Mouse (Mus musculus): Measurements from ENCODE around the gene Shisa6.
A peak's percentile ranks its signal among the peaks of the same experiment; 100 is the strongest.
"Not testable (repeated sequence)": the region's sequence is repeated elsewhere in the genome, so short reads cannot be mapped to it uniquely, and the experiment has no call there.

Gene Shisa6

DNA sequence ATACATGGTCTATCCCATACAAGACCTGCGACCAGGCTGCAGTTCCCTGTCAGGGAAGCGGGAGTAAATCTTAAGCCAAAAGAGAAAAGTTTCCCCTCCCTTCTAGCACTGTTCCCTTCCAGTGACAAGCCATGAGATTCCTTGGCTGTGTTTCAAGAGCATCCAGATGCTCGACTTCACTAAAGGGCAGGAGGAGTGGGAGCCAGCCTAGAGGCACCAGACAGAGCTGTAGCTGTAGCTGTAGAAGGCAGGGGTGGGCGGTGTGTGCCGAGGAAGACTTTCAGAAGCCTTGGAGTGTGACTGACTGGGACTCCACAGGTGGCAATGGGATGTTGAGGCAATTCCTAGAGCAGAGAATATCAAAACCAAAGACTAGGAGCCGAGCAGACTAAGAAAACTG lies 43.3 kb downstream of the Shisa6 start:
- no peak for DNase-seq (ENCODE audit: low spot score)

DNA sequence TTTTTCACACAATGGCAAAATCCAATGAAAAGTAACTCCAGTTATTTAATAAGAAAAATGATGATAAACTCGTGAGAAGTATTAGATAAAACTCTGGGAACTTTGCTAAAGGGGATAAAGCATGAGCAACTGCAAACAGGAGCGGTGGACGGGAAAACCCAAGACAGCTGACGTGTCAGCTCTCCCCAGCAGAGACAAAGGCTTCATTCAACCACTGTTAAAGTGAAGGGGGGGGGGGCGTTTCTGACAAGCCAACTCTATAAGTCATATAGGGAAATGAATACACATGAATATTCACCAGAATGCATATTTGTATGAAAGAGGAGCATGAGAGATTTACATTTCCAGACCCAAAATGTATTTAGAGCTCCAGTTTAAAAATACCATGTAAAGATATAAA lies 83.1 kb downstream of the Shisa6 start:
- no peak for DNase-seq (ENCODE audit: low spot score)

DNA sequence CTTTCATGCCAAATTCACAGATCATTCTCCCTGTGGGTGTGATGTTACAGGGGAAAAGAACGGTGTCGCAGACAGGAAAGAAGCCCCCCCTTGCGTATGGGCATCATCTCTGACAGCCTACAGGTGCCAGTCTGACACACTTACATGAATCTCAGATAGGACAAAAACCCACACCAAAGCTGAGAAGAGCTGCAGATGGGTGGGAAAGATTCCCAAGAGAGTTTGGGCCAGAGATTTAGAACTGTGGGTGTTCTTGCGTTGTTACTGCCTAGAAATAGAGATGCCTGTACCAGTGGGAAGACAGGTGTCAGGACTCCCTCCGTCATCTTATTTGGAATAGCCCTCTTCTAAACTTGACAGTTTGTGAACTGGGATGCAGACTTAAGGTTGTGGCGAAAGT lies 99.6 kb downstream of the Shisa6 start:
- no peak for DNase-seq (ENCODE audit: low spot score)

DNA sequence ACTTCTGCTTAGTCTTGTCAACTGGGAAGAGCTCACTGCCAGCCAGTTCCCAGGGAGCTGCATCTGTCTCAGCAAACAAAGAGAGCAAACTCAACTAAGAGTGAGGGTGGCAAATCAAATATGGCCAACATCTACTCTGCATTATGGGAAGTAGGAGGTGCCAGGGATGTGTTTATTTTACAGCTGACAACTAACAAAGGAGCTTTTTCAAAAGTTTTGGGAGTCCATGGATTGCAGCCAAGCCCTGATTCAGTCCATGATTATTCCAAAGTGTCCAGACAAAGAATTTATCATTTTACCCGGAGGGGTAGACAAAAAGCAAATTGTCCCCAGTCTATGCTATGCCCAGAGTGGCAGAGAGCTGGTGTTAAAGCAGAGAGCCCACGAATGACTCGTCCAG lies 107.5 kb downstream of the Shisa6 start:
- DNase-seq (ENCODE audit: low spot score), result no peak

DNA sequence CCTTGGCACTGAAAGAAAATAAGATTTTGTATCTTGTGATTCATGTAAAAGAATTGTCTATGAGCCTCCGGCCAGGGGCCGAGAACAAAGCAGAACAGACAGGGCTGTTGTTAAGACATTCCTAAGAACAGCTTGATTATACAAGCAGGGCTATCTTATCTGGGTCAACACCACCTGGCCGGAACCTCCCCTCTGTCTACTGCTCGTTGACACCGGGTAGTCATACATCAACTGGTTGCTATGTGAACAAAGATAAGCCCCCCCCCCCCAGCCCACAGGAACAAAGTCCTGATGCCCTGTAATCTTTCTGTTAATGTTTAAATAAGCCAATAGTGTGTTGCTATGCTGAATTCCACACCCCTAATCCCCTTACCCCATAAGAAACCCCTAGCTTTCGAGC lies 117.0 kb downstream of the Shisa6 start:
- not testable (repeated sequence) for DNase-seq (ENCODE audit: low spot score)

DNA sequence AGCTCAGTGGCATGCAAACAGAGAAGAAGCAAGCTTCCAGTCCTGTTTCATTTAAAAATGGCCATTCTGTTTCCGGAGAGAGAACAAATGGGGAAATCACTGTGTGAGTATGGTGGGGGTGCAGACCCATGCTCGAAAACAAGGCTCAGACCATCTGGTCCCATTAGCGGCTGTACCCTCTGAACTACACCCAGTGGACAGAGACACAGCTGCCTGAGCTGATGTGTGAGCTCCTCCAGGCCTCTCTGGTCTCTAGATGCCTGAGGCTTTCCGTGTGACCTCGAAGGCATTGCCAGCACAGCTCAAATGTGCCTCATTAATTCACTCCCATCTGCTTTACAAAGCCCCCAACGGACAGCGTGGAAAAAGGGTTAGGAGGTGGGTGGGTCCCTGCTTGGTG lies 125.7 kb downstream of the Shisa6 start:
- DNase-seq (ENCODE audit: low spot score), result no peak

DNA sequence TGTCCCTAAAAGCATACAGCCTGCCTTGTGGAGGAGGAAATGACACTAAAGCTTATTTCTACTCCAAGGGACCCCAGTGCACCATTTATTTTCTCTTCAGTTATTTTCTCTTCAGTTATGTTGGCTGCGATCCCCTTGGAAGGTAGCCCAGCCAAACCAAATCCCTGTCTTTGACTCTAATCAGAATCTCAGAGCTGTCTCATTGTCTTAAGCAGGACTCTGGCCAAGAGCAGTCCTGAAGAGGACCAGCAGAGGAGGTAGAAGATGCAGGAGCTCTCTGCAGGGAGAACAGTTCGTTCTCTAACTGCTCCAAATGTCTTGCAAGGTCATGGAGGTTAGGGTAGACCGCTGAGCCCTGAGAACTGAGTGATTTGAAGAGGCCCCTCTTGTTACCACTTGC lies 138.2 kb downstream of the Shisa6 start:
- no peak for DNase-seq (ENCODE audit: low spot score)

DNA sequence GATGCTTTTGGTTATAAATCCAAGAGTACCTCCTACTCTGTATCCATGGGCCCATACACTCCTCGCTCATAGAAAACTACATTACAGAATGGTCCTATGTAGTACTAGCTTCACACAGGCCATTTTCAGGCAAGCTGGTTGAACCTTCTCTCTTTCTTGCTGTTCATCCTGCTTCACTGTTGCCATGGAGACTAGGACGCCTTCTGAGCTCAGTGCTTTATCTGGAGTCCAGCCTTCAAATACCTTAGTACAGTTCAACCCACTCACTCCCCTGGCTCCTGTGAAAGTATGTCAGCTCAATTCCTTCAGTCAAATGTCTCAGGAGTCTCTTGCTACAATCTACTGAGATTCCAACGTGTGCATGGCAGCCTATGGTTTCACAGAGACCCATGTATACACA lies 154.0 kb downstream of the Shisa6 start:
- no peak for DNase-seq (ENCODE audit: low spot score)

DNA sequence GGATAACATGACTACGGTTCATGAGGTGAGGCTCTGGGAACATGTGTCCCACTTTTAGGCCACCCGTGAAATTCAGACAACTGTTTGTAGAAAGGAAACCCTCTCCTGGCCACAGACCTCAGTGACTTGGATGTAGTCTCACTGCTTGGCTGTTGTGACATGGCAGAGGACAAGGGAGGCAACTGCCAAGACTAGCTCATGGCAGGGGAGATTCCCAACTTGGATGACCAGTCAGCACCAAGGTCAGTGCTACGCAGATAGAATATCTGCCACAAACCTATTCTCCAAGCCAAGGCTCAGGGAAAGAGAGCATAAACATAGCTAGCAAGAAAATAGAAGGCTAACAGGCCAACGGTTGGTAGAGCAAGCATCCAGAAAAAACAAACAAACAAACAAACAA lies 156.0 kb downstream of the Shisa6 start:
- DNase-seq (ENCODE audit: low spot score), result no peak

DNA sequence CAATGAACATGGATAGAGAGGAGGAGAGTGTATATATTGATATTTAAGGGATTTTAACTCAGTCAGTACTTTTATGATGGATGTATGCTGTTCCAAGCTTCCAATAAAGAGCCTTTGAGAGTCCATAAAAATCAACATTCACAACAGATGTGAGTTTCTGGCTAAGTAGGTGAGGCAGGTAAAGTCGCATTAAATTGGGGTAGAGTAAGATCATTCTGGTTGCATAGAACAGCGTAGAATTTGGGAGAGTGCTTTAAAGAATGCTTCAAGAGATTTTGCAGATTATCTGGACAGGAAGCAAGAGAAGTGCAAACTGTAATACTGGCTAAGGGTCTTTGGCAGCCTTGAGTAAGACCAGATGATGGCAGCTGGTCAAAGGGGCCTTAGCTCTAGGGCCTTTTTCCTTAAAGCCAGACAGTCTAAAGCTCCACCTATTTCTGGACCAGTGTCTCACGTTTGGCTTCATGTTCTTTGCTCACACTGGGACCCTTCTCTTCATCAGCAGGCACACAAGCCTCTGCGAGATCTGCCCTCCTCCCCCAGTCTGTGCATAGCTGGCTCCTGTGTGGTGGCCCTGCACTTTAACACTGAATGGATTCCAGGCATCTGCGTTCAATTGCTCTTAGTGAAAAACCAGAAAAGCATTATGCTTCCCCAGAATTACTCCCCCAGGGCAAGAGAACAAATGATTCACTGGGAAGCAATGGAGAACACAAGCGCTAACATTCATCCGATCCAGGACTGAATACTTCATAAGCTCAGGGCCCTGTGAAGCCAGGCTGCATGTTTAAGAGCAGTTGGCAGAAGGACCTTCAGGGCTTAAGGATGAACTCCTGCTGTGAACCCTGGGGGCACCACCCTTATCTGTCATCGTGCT lies 158.7 kb downstream of the Shisa6 start:
- no peak for DNase-seq (ENCODE audit: low spot score)

DNA sequence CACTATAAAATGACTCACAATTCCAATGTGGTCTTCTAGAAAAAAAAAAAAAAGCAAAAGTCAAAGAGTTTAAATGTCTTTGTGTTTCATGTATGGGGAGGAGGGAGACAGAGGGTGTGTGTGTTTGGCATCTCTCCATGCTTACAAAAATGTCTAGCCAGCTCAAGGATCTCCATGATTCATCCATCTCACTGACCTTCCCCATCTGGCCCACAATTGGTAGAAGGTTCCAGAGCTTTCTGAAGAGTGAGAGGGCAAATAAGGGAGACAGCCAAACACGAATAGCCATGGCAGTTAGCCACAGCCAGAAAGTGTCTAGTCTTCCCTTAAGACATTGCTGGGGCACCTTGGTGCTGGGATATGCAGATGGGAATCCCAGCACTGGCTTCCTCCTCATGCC lies 166.0 kb downstream of the Shisa6 start:
- no peak for DNase-seq (ENCODE audit: low spot score)

DNA sequence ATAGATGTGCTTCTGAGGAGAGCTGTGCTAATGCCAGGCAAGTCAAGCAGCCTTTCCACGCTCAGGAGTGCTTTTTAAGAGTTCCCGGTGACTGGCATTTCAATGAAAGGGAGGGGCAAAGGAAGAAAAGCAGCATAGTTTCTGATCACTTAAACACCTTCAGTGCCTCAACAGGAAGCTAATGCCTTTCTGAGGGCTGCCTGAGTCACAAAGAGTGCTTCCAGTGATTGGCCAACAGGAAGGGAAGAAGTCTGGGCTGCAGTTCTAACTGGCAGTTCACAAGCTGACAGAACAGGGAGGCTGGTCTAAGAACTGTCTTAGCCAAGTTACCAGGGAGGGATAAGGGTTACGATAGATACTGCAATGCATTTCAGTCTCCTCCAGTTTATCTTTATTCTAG lies 180.9 kb downstream of the Shisa6 start:
- DNase-seq (ENCODE audit: low spot score), result no peak

DNA sequence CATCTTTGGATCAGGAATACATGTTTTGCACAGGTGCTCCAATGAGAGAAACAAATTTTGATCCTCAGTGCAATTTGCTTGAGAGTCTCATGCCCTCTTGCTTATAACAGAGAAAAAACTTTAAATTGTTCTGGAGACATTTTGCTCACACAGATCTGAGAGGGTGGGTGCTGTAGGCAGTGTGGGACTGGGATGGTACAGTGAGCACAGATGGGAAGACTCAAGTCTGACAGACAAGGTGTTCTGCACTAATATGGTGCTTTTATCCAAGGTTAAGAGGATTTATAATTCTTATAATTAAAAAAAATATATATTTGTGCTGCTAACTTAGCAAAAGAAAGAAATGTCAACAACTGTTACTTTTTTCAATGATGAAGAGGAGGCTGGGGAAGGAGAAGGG lies 189.5 kb downstream of the Shisa6 start:
- no peak for DNase-seq (ENCODE audit: low spot score)

DNA sequence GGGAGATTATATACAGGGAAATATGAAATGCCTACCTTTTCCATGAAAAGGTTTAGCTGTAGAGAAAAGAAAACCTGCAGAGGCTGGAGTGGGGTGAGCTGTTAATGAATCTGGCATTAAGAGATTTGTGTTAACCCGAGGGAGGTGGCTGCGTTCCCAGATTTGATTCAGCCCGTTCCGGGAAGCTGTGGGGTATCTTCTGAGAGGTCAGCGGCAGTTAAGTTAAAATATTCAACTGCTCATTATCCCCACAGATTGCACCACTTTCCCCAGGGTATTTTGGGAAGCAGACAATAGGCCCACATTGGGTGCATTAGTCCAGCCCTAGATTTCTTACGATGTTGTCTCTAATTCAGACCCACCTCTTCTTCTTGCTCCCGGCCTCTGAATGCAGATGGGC lies 213.0 kb downstream of the Shisa6 start:
- no peak for DNase-seq (ENCODE audit: low spot score)

DNA sequence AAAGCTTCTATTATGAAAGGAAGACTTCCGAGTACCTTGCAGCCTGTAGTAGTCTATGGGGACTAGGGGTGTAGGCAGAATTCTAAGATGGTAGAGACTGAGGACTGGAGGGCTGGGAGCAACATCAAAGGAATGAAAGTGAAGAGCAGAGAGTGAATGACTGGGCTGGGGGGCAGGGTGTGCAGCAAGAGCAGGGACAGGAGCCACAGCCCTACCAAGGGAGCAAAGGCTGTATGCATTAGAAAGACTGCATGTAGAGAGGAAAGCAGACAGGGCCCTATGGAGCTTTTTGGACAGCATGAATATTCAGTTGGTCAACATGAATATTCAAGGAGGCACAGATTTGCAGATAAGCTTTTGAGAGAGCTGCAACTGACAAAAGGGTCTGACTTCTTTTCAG lies 221.4 kb downstream of the Shisa6 start:
- no peak for DNase-seq (ENCODE audit: low spot score)

DNA sequence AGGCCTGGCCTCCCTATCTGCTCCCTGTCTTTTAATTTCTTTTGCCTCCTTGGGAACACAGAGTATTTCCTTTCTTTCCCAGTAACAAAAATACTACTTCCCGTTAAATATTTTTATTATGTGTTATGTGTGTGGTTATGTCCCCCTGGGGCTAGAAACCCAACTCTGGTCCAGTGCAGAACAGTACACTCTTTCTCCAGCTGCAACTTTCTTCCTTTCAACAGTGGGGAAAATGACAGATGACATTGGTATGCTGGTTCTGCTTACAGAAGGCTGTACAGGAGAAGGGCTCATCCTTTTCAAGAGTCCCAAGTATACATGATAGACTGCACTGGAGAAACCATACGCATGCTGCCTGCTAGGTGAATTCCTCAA lies 251.1 kb downstream of the Shisa6 start:
- DNase-seq (ENCODE audit: low spot score), result no peak

DNA sequence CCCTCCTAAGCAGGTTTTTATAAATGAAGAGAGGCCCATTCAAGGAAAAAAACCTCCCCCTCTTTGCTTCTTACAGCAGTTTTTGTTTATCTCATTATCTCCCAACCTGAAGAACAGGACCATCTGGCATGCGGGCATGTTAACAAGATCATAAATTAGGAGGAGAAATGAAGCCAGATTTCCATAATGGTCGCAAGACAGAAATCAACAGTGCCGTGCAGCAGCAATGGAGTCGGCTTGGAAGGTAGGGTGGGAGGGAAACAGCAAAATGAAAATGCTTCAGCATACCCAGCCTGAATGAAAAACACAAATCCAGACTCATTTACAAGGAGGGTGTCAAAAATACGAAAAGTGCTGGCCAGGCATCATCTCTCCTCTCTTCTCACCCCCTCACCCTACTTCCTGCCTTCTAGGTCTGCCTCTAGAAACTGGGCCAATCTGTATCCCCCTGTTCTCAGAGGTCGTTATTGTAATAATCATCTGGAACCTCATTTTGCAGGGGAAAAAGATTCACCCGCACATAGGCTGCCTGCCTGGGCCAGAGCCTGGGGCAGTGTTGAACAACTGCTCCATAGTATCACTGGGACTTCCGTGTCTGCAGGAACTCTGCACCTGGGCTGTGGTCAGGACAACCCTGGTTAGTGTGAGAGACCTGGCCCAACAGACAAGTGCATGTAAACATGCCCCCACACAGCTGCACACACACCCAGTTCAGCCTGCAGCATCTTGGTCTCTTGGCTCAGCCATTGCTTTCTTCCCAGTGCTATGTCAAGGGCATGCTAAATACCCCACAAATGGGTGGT lies 251.7 kb downstream of the Shisa6 start:
- DNase-seq (ENCODE audit: low spot score), result peak; percentile 22

DNA sequence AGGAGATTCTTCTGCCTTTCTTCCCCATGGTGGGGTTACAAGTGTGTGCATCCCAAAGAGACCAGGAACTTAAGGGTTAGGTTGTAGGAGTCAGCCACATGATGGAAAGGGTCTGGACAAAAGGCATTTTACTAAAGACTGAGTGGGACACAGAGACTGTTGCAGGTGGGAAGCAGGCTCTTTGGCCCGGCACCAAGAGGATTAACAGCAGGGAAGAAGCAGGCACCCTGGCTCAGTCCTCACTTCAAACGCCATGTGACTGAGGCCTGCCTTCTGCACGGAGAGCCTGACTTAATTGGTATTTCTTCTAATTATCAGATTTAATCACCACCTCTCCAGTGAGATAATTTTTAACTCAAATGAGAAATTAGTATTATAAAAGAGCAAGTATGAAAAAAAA lies 258.7 kb downstream of the Shisa6 start:
- DNase-seq (ENCODE audit: low spot score), result no peak

DNA sequence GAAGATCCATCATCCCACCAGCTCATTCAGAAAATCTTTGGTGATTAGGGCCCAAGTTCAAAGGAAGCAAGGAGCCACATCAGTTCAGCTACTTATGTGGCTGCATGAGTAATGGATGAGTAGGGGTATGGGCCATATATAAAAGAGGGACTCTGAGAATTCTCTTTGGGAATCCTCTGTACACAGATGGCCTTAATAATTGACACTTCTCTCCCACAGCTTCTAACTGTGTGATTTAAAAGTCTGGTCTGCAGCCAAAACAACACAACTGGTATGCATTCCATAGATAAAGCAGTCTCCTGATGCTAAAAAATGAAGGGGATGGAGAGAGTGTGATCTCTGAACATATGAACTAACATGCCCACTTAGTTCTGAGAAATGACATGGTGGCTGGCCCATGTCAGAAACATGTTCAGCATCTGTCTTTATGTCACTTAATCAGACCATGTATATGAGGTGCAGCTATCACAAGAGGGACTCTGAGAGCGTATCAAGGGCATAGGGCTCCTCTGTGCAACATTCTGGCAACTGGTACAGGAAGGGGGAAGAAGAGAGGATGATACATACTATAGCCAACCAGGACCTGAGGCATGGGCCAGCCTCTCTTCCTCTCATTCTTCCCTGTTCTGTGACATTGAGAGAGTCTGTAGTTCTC lies 260.3 kb downstream of the Shisa6 start:
- DNase-seq (ENCODE audit: low spot score), result no peak

DNA sequence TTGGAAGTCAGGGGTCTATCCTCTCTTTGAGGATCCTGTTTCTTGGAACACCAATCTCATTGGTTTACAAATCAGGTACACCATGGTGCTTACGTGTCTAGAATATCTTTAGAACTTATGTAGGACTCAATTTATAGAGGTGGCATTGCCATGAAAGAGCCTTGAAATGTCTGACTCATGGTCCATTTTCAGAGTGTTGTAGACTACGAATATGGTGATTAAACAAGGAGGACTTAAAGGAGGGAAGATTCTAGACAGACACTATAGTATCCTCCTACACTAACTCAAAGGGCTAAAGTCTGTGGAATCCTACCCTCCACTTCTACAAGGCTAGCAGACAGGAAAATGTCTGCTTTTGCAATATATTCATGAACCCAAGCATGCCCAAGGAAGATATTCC lies 265.6 kb downstream of the Shisa6 start:
- no peak for DNase-seq (ENCODE audit: low spot score)

DNA sequence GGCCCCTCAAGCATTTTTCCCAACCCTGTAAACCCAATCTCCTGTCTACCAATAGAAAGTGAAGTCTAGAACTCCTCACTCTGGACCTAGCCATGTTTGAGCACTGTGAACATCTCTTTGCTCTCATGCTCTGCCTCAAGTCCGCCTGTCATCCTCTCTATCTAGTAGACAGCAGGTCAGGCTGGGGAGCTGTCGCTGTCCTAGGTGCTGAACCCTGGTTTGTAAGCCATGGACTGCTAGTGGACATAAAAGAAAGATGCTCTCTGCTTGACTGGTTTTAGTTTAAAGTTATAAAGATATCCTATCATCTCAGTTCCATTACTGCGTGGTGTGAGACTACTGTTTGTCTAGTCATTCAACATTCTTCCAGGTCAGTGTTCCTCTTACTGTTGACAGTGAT lies 266.9 kb downstream of the Shisa6 start:
- DNase-seq (ENCODE audit: low spot score), result no peak

DNA sequence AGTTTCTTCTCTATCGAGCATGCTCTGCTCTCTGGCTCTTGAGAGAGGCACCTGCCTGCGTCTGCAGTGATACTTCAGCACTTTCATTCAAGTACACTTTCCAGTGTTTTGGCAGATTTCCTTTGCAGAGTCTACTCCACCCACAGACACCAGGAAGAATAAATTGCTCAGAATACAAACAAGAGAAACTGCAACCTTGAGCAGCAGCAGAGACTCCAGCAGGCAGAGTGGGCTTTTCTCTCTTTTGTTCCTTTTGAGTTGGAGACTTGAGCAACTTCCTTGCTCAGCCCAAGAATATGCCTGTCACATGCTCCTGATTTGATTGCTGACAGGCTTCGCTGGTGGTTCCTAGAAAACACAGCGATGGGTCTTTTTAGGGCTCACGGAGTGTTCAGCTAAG lies 278.6 kb downstream of the Shisa6 start:
- DNase-seq (ENCODE audit: low spot score), result no peak

DNA sequence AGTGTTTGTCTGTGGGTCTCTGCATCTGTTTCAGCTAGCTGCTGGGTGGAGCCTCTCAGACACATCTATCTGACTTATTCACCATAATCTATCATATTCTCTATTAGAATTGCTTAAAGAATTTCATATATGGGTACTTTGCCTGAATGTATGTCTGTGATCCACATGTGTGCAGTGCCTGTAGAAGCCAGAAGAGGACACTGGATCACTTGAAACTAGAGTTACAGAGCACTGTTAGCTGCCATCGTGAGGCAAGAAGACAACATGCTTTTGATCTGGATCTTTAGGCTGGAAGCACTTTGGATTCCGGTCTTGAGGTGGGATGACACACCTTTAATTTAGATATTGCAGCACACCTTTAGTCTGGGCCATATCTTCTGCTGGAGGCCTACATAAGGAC lies 289.2 kb downstream of the Shisa6 start:
- DNase-seq (ENCODE audit: low spot score), result no peak

Data from layer of hippocampus, adult 9-10 months (tissue).